Mouse (Mus musculus): ENCODE measurements at regions not wholly inside any gene's neighbourhood (a gene's known extent, or its start where the extent isn't known, plus 50 kb on each side); places are given as distances from the start of the nearest gene placed in this dataset.

GRCm38 (mm10) chr13:99847531-99847930 is 53.4 kb downstream of the Cartpt start:
- H3K27ac ChIP-seq (ENCODE audit: low read length), result no peak overlapping the region
- no peak overlapping the region for H3K4me2 ChIP-seq (ENCODE audit: low read depth, low read length)
- no peak overlapping the region for H3K4me3 ChIP-seq (ENCODE audit: low read length)
- no peaks in the 10 kb centered on the region for H3K9me3 ChIP-seq (ENCODE audit: control insufficient read depth, low read length)
- 26% methylated on average over 13 of the region's 13 CpGs for WGBS
- no peak overlapping the region for H3K9ac ChIP-seq (ENCODE audit: low read depth, low read length)
- H3K27me3 ChIP-seq (replicated peaks; ENCODE audit: control insufficient read depth, insufficient read depth, low read length), result no peaks in the 10 kb centered on the region
- no peaks in the 10 kb centered on the region for H3K36me3 ChIP-seq (ENCODE audit: control insufficient read depth, insufficient read depth, low read length)
- no peak for ATAC-seq
- H3K4me1 ChIP-seq (ENCODE audit: control insufficient read depth, insufficient read depth, low read length), result no peaks in the 10 kb centered on the region

- no peak overlapping the region for H3K27ac ChIP-seq (ENCODE audit: low read length)
- H3K4me3 ChIP-seq (ENCODE audit: low read length), result no peak overlapping the region
- no peak overlapping the region for H3K4me2 ChIP-seq (ENCODE audit: low read depth, low read length)
- no peaks in the 10 kb centered on the region for H3K27me3 ChIP-seq (replicated peaks; ENCODE audit: control insufficient read depth, insufficient read depth, low read length)
- H3K36me3 ChIP-seq (ENCODE audit: control insufficient read depth, insufficient read depth, low read length), result no peaks in the 10 kb centered on the region
- H3K4me1 ChIP-seq (ENCODE audit: control insufficient read depth, insufficient read depth, low read length), result no peaks in the 10 kb centered on the region
- no peak for ATAC-seq
- H3K9me3 ChIP-seq (ENCODE audit: control insufficient read depth, low read length), result no peaks in the 10 kb centered on the region
- H3K9ac ChIP-seq (ENCODE audit: low read depth, low read length), result no peak overlapping the region
- 15% methylated on average over 9 of the region's 9 CpGs for WGBS
These were observed 58.3 kb downstream of the Cartpt start for GRCm38 (mm10) chr13:99842626-99843025.

- WGBS, result 32% methylated on average over 9 of the region's 9 CpGs
- no peak overlapping the region for H3K27ac ChIP-seq (ENCODE audit: low read length)
- no peak overlapping the region for H3K4me3 ChIP-seq (ENCODE audit: low read length)
- no peaks in the 10 kb centered on the region for H3K36me3 ChIP-seq (ENCODE audit: control insufficient read depth, insufficient read depth, low read length)
- no peaks in the 10 kb centered on the region for H3K4me1 ChIP-seq (ENCODE audit: control insufficient read depth, insufficient read depth, low read length)
- no peaks in the 10 kb centered on the region for H3K27me3 ChIP-seq (replicated peaks; ENCODE audit: control insufficient read depth, insufficient read depth, low read length)
- no peak overlapping the region for H3K4me2 ChIP-seq (ENCODE audit: low read depth, low read length)
- ATAC-seq, result no peak
- peaks cover under 1% of the 10 kb centered on the region; the same call in 1 of the 2 replicates for H3K9me3 ChIP-seq (ENCODE audit: control insufficient read depth, low read length)
- H3K9ac ChIP-seq (ENCODE audit: low read depth, low read length), result no peak overlapping the region
These were observed 61.4 kb downstream of the Cartpt start for GRCm38 (mm10) chr13:99839446-99839845.

- Histone ChIP-seq H3K9me3 (ENCODE audit: control insufficient read depth, low read length) (peaks cover 8% of the 10 kb centered on the region), H3K27ac (ENCODE audit: low read length) (no peak overlapping the region), H3K4me2 (ENCODE audit: low read depth, low read length) (no peak overlapping the region), H3K9ac (ENCODE audit: low read depth, low read length) (no peak overlapping the region), H3K36me3 (ENCODE audit: control insufficient read depth, insufficient read depth, low read length) (no peaks in the 10 kb centered on the region), H3K4me3 (ENCODE audit: low read length) (no peak overlapping the region), H3K4me1 (ENCODE audit: control insufficient read depth, insufficient read depth, low read length) (no peaks in the 10 kb centered on the region), H3K27me3 (replicated peaks; ENCODE audit: control insufficient read depth, insufficient read depth, low read length) (no peaks in the 10 kb centered on the region)
- 40% methylated on average over 11 of the region's 11 CpGs for WGBS
- peak; percentile 62; the same call in 1 of the 2 replicates for ATAC-seq
These were observed 63.0 kb downstream of the Cartpt start for GRCm38 (mm10) chr13:99837772-99838425.

- WGBS, result 65% methylated on average over 6 of the region's 6 CpGs
- no peaks in the 10 kb centered on the region for H3K4me1 ChIP-seq (ENCODE audit: control insufficient read depth, insufficient read depth, low read length)
- no peaks in the 10 kb centered on the region for H3K36me3 ChIP-seq (ENCODE audit: control insufficient read depth, insufficient read depth, low read length)
- H3K27me3 ChIP-seq (replicated peaks; ENCODE audit: control insufficient read depth, insufficient read depth, low read length), result no peaks in the 10 kb centered on the region
- peaks cover 8% of the 10 kb centered on the region for H3K9me3 ChIP-seq (ENCODE audit: control insufficient read depth, low read length)
- H3K4me3 ChIP-seq (ENCODE audit: low read length), result no peak overlapping the region
- H3K9ac ChIP-seq (ENCODE audit: low read depth, low read length), result no peak overlapping the region
- H3K4me2 ChIP-seq (ENCODE audit: low read depth, low read length), result no peak overlapping the region
- no peak overlapping the region for H3K27ac ChIP-seq (ENCODE audit: low read length)
- no peak for ATAC-seq
These were observed 63.7 kb downstream of the Cartpt start for GRCm38 (mm10) chr13:99837180-99837579.

GRCm38 (mm10) chr13:99836586-99836985 is 64.3 kb downstream of the Cartpt start:
- H3K27me3 ChIP-seq (replicated peaks; ENCODE audit: control insufficient read depth, insufficient read depth, low read length), result no peaks in the 10 kb centered on the region
- 82% methylated on average over 5 of the region's 5 CpGs for WGBS
- H3K9me3 ChIP-seq (ENCODE audit: control insufficient read depth, low read length), result peaks cover 8% of the 10 kb centered on the region
- no peaks in the 10 kb centered on the region for H3K4me1 ChIP-seq (ENCODE audit: control insufficient read depth, insufficient read depth, low read length)
- no peak for ATAC-seq
- H3K27ac ChIP-seq (ENCODE audit: low read length), result no peak overlapping the region
- no peak overlapping the region for H3K4me3 ChIP-seq (ENCODE audit: low read length)
- no peaks in the 10 kb centered on the region for H3K36me3 ChIP-seq (ENCODE audit: control insufficient read depth, insufficient read depth, low read length)
- no peak overlapping the region for H3K4me2 ChIP-seq (ENCODE audit: low read depth, low read length)
- H3K9ac ChIP-seq (ENCODE audit: low read depth, low read length), result no peak overlapping the region

- Histone ChIP-seq H3K9ac (ENCODE audit: low read depth, low read length) (no peak overlapping the region), H3K36me3 (ENCODE audit: control insufficient read depth, insufficient read depth, low read length) (no peaks in the 10 kb centered on the region), H3K4me2 (ENCODE audit: low read depth, low read length) (no peak overlapping the region), H3K9me3 (ENCODE audit: control insufficient read depth, low read length) (peaks cover 8% of the 10 kb centered on the region), H3K27me3 (replicated peaks; ENCODE audit: control insufficient read depth, insufficient read depth, low read length) (no peaks in the 10 kb centered on the region), H3K27ac (ENCODE audit: low read length) (no peak overlapping the region), H3K4me3 (ENCODE audit: low read length) (no peak overlapping the region), H3K4me1 (ENCODE audit: control insufficient read depth, insufficient read depth, low read length) (no peaks in the 10 kb centered on the region)
- no peak for ATAC-seq
- WGBS, result 85% methylated on average over 8 of the region's 8 CpGs
These were observed 65.4 kb downstream of the Cartpt start for GRCm38 (mm10) chr13:99835518-99835917.

GRCm38 (mm10) chr13:99830080-99830724 is 70.7 kb downstream of the Cartpt start:
- no peak overlapping the region for H3K9ac ChIP-seq (ENCODE audit: low read depth, low read length)
- ATAC-seq, result no peak
- WGBS, result 83% methylated on average over 7 of the region's 7 CpGs
- H3K27me3 ChIP-seq (replicated peaks; ENCODE audit: control insufficient read depth, insufficient read depth, low read length), result no peaks in the 10 kb centered on the region
- no peak overlapping the region for H3K4me2 ChIP-seq (ENCODE audit: low read depth, low read length)
- peaks cover 8% of the 10 kb centered on the region for H3K9me3 ChIP-seq (ENCODE audit: control insufficient read depth, low read length)
- no peaks in the 10 kb centered on the region for H3K36me3 ChIP-seq (ENCODE audit: control insufficient read depth, insufficient read depth, low read length)
- H3K4me1 ChIP-seq (ENCODE audit: control insufficient read depth, insufficient read depth, low read length), result no peaks in the 10 kb centered on the region
- H3K4me3 ChIP-seq (ENCODE audit: low read length), result no peak overlapping the region
- no peak overlapping the region for H3K27ac ChIP-seq (ENCODE audit: low read length)

GRCm38 (mm10) chr13:99827573-99827972 is 73.3 kb downstream of the Cartpt start:
- H3K4me3 ChIP-seq (ENCODE audit: low read length), result no peak overlapping the region
- H3K4me2 ChIP-seq (ENCODE audit: low read depth, low read length), result no peak overlapping the region
- 85% methylated on average over 7 of the region's 7 CpGs for WGBS
- no peaks in the 10 kb centered on the region for H3K36me3 ChIP-seq (ENCODE audit: control insufficient read depth, insufficient read depth, low read length)
- H3K4me1 ChIP-seq (ENCODE audit: control insufficient read depth, insufficient read depth, low read length), result no peaks in the 10 kb centered on the region
- no peak overlapping the region for H3K27ac ChIP-seq (ENCODE audit: low read length)
- H3K9ac ChIP-seq (ENCODE audit: low read depth, low read length), result no peak overlapping the region
- H3K27me3 ChIP-seq (replicated peaks; ENCODE audit: control insufficient read depth, insufficient read depth, low read length), result no peaks in the 10 kb centered on the region
- ATAC-seq, result no peak
- H3K9me3 ChIP-seq (ENCODE audit: control insufficient read depth, low read length), result no peaks in the 10 kb centered on the region
